Mouse (Mus musculus): Measurements from ENCODE around the gene Lztr1. TPM values are rescaled to one million over a fixed set of nuclear protein-coding genes. Genes with fewer than 3 reads are reported as not detected.
A peak's percentile ranks its signal among the peaks of the same experiment; 100 is the strongest.

Lztr1 gene
- polyA plus RNA-seq, 1 experiment from 2014 or later = 78.4 TPM

- ATAC-seq (ENCODE audit: insufficient read depth) (no peak), DNase-seq (no peak)
- no peak for TF ChIP-seq CTCF (IDR thresholded peaks at IDR 0.05; ENCODE audit: low read depth)
- Histone ChIP-seq H3K9ac (no peak overlapping the region), H3K27me3 (ENCODE audit: insufficient read depth, low read length) (no peaks in the 10 kb centered on the region), H3K4me3 (ENCODE audit: low read depth, low read length) (no peak overlapping the region), H3K36me3 (ENCODE audit: insufficient read depth) (peaks cover 97% of the 10 kb centered on the region), H3K27ac (ENCODE audit: low read depth) (no peak overlapping the region), H3K4me2 (no peak overlapping the region), H3K4me1 (ENCODE audit: insufficient read depth) (no peaks in the 10 kb centered on the region), H3K9me3 (ENCODE audit: low read depth, low read length) (no peaks in the 10 kb centered on the region)
- 94% methylated on average over 11 of the region's 11 CpGs for WGBS
These were observed 15.7 kb downstream of the Lztr1 start for GRCm38 (mm10) chr16:17524156-17524555.

GRCm38 (mm10) chr16:17525524-17525923 is 17.0 kb downstream of the Lztr1 start:
- H3K27ac ChIP-seq (ENCODE audit: low read depth) = no peak overlapping the region
- 79% methylated on average over 3 of the region's 3 CpGs for WGBS

GRCm38 (mm10) chr16:17526223-17526622 is 17.7 kb downstream of the Lztr1 start:
- no peaks in the 10 kb centered on the region for H3K27me3 ChIP-seq (ENCODE audit: insufficient read depth, low read length)
- H3K36me3 ChIP-seq (ENCODE audit: insufficient read depth) = peaks cover 77% of the 10 kb centered on the region
- WGBS = 90% methylated on average over 6 of the region's 6 CpGs
- no peak overlapping the region for H3K27ac ChIP-seq (ENCODE audit: low read depth)
- no peak overlapping the region for H3K9ac ChIP-seq
- no peaks in the 10 kb centered on the region for H3K9me3 ChIP-seq (ENCODE audit: low read depth, low read length)
- no peak for ATAC-seq (ENCODE audit: insufficient read depth)
- no peak for DNase-seq
- no peak overlapping the region for H3K4me3 ChIP-seq (ENCODE audit: low read depth, low read length)
- H3K4me1 ChIP-seq (ENCODE audit: insufficient read depth) = 0 out of 2 replicates have a peak, but pooled peaks cover 6% of the 10 kb centered on the region
- no peak for TF ChIP-seq CTCF (IDR thresholded peaks at IDR 0.05; ENCODE audit: low read depth)
- H3K4me2 ChIP-seq = no peak overlapping the region

More at GRCm38 (mm10) chr16:17525524-17525923, 17.0 kb downstream of the Lztr1 start:
- TF ChIP-seq CTCF (IDR thresholded peaks at IDR 0.05; ENCODE audit: low read depth) = no peak
- H3K4me2 ChIP-seq = no peak overlapping the region
- no peak overlapping the region for H3K9ac ChIP-seq
- ATAC-seq (ENCODE audit: insufficient read depth) (no peak), DNase-seq (no peak)
- no peaks in the 10 kb centered on the region for H3K9me3 ChIP-seq (ENCODE audit: low read depth, low read length)
- peaks cover 84% of the 10 kb centered on the region for H3K36me3 ChIP-seq (ENCODE audit: insufficient read depth)
- no peak overlapping the region for H3K4me3 ChIP-seq (ENCODE audit: low read depth, low read length)
- H3K4me1 ChIP-seq (ENCODE audit: insufficient read depth) = 0 out of 2 replicates have a peak, but pooled peaks cover 6% of the 10 kb centered on the region
- H3K27me3 ChIP-seq (ENCODE audit: insufficient read depth, low read length) = no peaks in the 10 kb centered on the region

GRCm38 (mm10) chr16:17527606-17528005 is 19.1 kb downstream of the Lztr1 start:
- no peak overlapping the region for H3K9ac ChIP-seq
- H3K27me3 ChIP-seq (ENCODE audit: insufficient read depth, low read length) = no peaks in the 10 kb centered on the region
- DNase-seq = no peak
- no peaks in the 10 kb centered on the region for H3K9me3 ChIP-seq (ENCODE audit: low read depth, low read length)
- ATAC-seq (ENCODE audit: insufficient read depth) = no peak
- H3K4me1 ChIP-seq (ENCODE audit: insufficient read depth) = peaks cover 11% of the 10 kb centered on the region; the same call in 1 of the 2 replicates
- no peak overlapping the region for H3K4me3 ChIP-seq (ENCODE audit: low read depth, low read length)
- H3K4me2 ChIP-seq = no peak overlapping the region
- no peak overlapping the region for H3K27ac ChIP-seq (ENCODE audit: low read depth)
- no peak for TF ChIP-seq CTCF (IDR thresholded peaks at IDR 0.05; ENCODE audit: low read depth)
- H3K36me3 ChIP-seq (ENCODE audit: insufficient read depth) = peaks cover 63% of the 10 kb centered on the region

GRCm38 (mm10) chr16:17528276-17528675 is 19.8 kb downstream of the Lztr1 start:
- Histone ChIP-seq H3K36me3 (ENCODE audit: insufficient read depth) (peaks cover 57% of the 10 kb centered on the region), H3K27me3 (ENCODE audit: insufficient read depth, low read length) (no peaks in the 10 kb centered on the region), H3K4me2 (no peak overlapping the region), H3K9ac (no peak overlapping the region), H3K4me3 (ENCODE audit: low read depth, low read length) (no peak overlapping the region), H3K9me3 (ENCODE audit: low read depth, low read length) (no peaks in the 10 kb centered on the region), H3K4me1 (ENCODE audit: insufficient read depth) (peaks cover 11% of the 10 kb centered on the region; the same call in 1 of the 2 replicates), H3K27ac (ENCODE audit: low read depth) (no peak overlapping the region)
- DNase-seq (no peak), ATAC-seq (ENCODE audit: insufficient read depth) (no peak)
- no peak for TF ChIP-seq CTCF (IDR thresholded peaks at IDR 0.05; ENCODE audit: low read depth)
- 87% methylated on average over 13 of the region's 13 CpGs for WGBS

- Histone ChIP-seq H3K36me3 (ENCODE audit: insufficient read depth) (peaks cover 41% of the 10 kb centered on the region), H3K9me3 (ENCODE audit: low read depth, low read length) (no peaks in the 10 kb centered on the region), H3K4me2 (peak overlapping the region; percentile 93), H3K9ac (peak overlapping the region; percentile 80), H3K27me3 (ENCODE audit: insufficient read depth, low read length) (no peaks in the 10 kb centered on the region), H3K4me3 (ENCODE audit: low read depth, low read length) (peak overlapping the region; percentile 68), H3K27ac (ENCODE audit: low read depth) (peak overlapping the region; percentile 94), H3K4me1 (ENCODE audit: insufficient read depth) (peaks cover 11% of the 10 kb centered on the region; the same call in 1 of the 2 replicates)
- peak; percentile 0; the same call in 1 of the 2 replicates for ATAC-seq (ENCODE audit: insufficient read depth)
- no peak for TF ChIP-seq CTCF (IDR thresholded peaks at IDR 0.05; ENCODE audit: low read depth)
- WGBS = 11% methylated on average over 17 of the region's 17 CpGs
- no peak for DNase-seq
These were observed 21.6 kb downstream of the Lztr1 start for GRCm38 (mm10) chr16:17529981-17530586.

GRCm38 (mm10) chr16:17530640-17531288 is 22.3 kb downstream of the Lztr1 start, which contains the start of gene Thap7:
Gene Thap7, minus strand, starts transcription at chr16:17531136.
- H3K9me3 ChIP-seq (ENCODE audit: low read depth, low read length) = no peaks in the 10 kb centered on the region
- peaks cover 11% of the 10 kb centered on the region; the same call in 1 of the 2 replicates for H3K4me1 ChIP-seq (ENCODE audit: insufficient read depth)
- H3K27ac ChIP-seq (ENCODE audit: low read depth) = peak within 1 kb of the TSS; percentile 94
- peak within 1 kb of the TSS; percentile 93 for H3K4me2 ChIP-seq
- DNase-seq = peak; percentile 99
- ATAC-seq (ENCODE audit: insufficient read depth) = peak; percentile 96
- H3K27me3 ChIP-seq (ENCODE audit: insufficient read depth, low read length) = no peaks in the 10 kb centered on the region
- no peak for TF ChIP-seq CTCF (IDR thresholded peaks at IDR 0.05; ENCODE audit: low read depth)
- H3K9ac ChIP-seq = peak within 1 kb of the TSS; percentile 80
- H3K4me3 ChIP-seq (ENCODE audit: low read depth, low read length) = peak within 1 kb of the TSS; percentile 68
- under 1% methylated on average over 67 of the region's 67 CpGs for WGBS
- peaks cover 34% of the 10 kb centered on the region for H3K36me3 ChIP-seq (ENCODE audit: insufficient read depth)
